Mouse (Mus musculus) limb, embryonic 14.5 days (tissue): ENCODE data around the gene Gm9918. TPM values are rescaled to one million over a fixed set of nuclear protein-coding genes. Genes with fewer than 3 reads are reported as not detected.
A peak's percentile ranks its signal among the peaks of the same experiment; 100 is the strongest.

Source experiments
- ATAC-seq: fragments of 200-750 bp; cut with Nextera tagmentation; 2 replicates; pipeline ENCODE4 v1.8.0; 2017; ENCODE audit warnings: low read depth, moderate number of reproducible peaks, moderate TSS enrichment; ENCODE audit not compliant: low FRiP score
- DNase-seq: peaks from one replicate; pipeline ENCODE4 v3.0.0-alpha.2; 2015; ENCODE audit warnings: low spot score
- H3K27ac ChIP-seq: fragments of 300-500 bp; sonication (generic); replicated peaks from 2 replicates; pipeline ENCODE4 v1.5.1; 2014; ENCODE audit warnings: low read depth, mild to moderate bottlenecking, low read length, moderate library complexity, mixed read lengths
- H3K27me3 ChIP-seq: fragments of 300-500 bp; sonication (generic); 2 replicates; pipeline ENCODE4 v1.6.1; 2014; ENCODE audit warnings: low read length, mixed read lengths; ENCODE audit not compliant: control insufficient read depth, insufficient read depth
- H3K36me3 ChIP-seq: fragments of 300-500 bp; sonication (generic); 2 replicates; pipeline ENCODE4 v1.6.1; 2014; ENCODE audit warnings: mild to moderate bottlenecking, low read length, moderate library complexity, mixed read lengths; ENCODE audit not compliant: control insufficient read depth, insufficient read depth
- H3K4me1 ChIP-seq: fragments of 300-500 bp; sonication (generic); 2 replicates; pipeline ENCODE4 v1.6.1; 2014; ENCODE audit warnings: antibody characterized with exemption, low read length, mixed read lengths; ENCODE audit not compliant: control insufficient read depth, insufficient read depth
- H3K4me2 ChIP-seq: fragments of 300-500 bp; sonication (generic); replicated peaks from 2 replicates; pipeline ENCODE4 v1.6.1; 2014; ENCODE audit warnings: low read depth, mild to moderate bottlenecking, low read length, moderate library complexity; ENCODE audit not compliant: severe bottlenecking
- H3K4me3 ChIP-seq: fragments of 300-500 bp; sonication (generic); replicated peaks from 2 replicates; pipeline ENCODE4 v1.5.1; 2014; ENCODE audit warnings: low read length
- H3K9ac ChIP-seq: fragments of 300-500 bp; sonication (generic); 2 replicates; pipeline ENCODE4 v1.6.1; 2014; ENCODE audit warnings: mild to moderate bottlenecking, low read depth, low read length, moderate library complexity; ENCODE audit not compliant: severe bottlenecking
- H3K9me3 ChIP-seq: fragments of 300-500 bp; sonication (generic); 2 replicates; pipeline ENCODE4 v1.6.1; 2016; ENCODE audit warnings: low read length; ENCODE audit not compliant: control insufficient read depth
- POLR2A ChIP-seq: fragments of 200-500 bp; IDR thresholded peaks from 2 replicates; pipeline ENCODE4 v1.8.0; 2012; ENCODE audit warnings: inconsistent platforms, mild to moderate bottlenecking, moderate library complexity, borderline replicate concordance; ENCODE audit not compliant: insufficient read depth, insufficient read length; ENCODE audit errors: extremely low read depth
- WGBS: fragments of 180-500 bp; shearing (Covaris S2); extraction: QIAGEN DNeasy Blood & Tissue Kit; methylation state at CpG from one replicate; pipeline ENCODE4 v1.1.7; 2014; 5-methylcytosine and 5-hydroxymethylcytosine counted together
- polyA plus RNA-seq, 2 experiments: library from polyadenylated mRNA; depleted of rRNA in 1 of 2; stranded (reverse) in 1 of 2; unstranded in 1 of 2; fragments of >200 nt; fragmentation: Nextera tagmentation in 1 of 2; extraction: Ambion mirVana in 1 of 2; gene quantifications; 2 replicates each; pipeline versions ENCODE4 v1.2.1 to v1.2.3; 2012 to 2014

The Gm9918 gene
- polyA plus RNA-seq, 2 experiments = 1.0 to 3.1 TPM

DNA sequence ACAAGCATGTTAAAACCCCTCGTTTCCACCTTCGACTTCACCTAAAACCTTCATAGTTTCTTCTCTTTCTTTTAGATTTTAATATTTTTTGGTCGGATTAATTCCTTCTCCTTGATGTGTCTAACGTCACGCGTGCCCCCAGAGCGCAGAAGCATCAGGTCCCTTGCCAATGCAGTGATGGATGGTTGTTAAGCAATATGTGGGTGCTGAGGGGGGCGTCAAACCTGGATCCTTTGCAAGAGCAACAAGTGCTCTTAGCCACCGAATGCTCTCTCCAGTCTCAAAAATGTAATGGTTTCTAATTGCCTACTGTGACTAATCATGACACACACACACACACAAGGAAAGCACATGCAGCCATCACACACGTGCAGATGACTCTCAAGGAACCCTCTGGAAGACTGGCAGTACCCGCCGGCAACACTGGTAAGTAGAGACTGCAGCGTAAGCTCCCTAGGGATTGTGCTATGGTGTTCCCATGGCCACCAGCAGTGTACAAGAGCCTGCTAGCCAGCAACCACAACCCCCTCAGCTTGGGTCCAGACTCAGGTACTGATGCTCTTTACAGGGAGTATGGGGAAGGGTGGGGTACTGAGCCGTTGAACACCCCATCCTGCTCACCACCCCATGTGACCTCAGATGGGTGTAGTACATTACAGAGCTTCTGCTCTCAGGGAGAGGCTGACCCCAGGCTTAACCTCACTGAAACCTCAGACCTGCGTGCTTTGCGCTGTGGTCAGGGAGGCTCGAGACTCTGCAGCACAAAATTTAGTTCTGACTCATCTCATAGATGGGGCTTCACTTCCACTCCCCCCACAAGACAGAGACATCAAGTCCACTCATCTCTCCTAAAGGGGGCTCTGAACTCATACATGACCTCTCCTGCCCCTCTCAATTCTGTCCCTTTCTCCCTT is 39.7 kb upstream of the Gm9918 start:
- no peak for TF ChIP-seq POLR2A

DNA sequence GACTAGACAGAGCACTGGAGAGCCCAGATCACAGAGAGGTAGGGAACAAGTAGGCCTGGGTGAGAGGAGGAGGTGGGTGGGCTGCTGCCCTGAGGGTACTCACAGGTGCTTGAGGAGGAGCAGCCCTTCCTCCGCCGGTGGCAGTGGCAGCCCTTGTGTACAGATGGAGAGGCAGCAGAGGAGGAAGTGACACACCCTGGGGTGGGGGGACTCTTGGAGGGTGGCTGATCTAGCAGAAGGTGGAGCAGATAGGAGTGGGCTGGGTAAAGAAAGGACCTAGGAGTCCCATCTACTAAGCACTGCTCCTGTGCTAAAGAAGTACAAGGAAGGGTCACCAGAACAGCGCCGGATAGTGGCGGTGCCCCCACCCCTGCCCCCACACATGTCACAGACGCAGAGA is 38.6 kb upstream of the Gm9918 start, which contains the start of gene Itgb7:
Gene Itgb7 (minus strand): TSS at position 197 of the 400 bp plus-strand sequence.
- no peak for TF ChIP-seq POLR2A
- H3K4me2 ChIP-seq = no peak within 1 kb of the TSS
- no peak within 1 kb of the TSS for H3K9ac ChIP-seq
- DNase-seq = no peak
- no peak within 1 kb of the TSS for H3K4me3 ChIP-seq
- no peak within 1 kb of the TSS for H3K27ac ChIP-seq
- H3K36me3 ChIP-seq = peaks cover 28% of the 10 kb centered on the region
- WGBS = 35% methylated on average over 6 of the region's 6 CpGs
- H3K27me3 ChIP-seq = no peaks in the 10 kb centered on the region
- H3K9me3 ChIP-seq = no peaks in the 10 kb centered on the region
- 0 out of 2 replicates have a peak, but pooled peaks cover 3% of the 10 kb centered on the region for H3K4me1 ChIP-seq
- ATAC-seq = no peak

More for the DNA sequence above, 39.7 kb upstream of the Gm9918 start:
- H3K9ac ChIP-seq = no peak overlapping the region
- DNase-seq (no peak), ATAC-seq (no peak)
- peaks cover 17% of the 10 kb centered on the region for H3K36me3 ChIP-seq
- 0 out of 2 replicates have a peak, but pooled peaks cover 3% of the 10 kb centered on the region for H3K4me1 ChIP-seq
- H3K27ac ChIP-seq = no peak overlapping the region
- no peaks in the 10 kb centered on the region for H3K9me3 ChIP-seq
- 75% methylated on average over 17 of the region's 17 CpGs for WGBS
- H3K4me3 ChIP-seq = no peak overlapping the region
- H3K27me3 ChIP-seq = no peaks in the 10 kb centered on the region
- H3K4me2 ChIP-seq = no peak overlapping the region

DNA sequence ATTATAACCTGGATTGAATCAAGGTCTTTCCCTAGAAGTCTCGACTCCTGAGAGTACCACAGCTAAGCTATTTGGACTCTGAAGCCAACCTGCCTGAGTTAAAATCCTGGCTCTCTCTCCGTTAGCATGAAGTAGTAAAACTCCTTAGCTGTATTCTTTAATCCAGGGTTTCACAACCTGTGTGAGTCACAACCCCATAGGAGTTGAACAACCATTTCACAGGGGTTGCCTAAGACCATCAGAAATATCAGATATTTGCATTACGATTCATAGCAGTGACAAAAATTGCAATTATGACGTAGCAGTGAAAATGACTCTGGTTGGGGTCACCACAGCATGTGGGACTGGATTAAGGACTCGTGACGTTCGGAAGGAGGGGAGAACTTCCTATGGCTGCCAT is 37.6 kb upstream of the Gm9918 start:
- Histone ChIP-seq H3K36me3 (peaks cover 38% of the 10 kb centered on the region), H3K27me3 (no peaks in the 10 kb centered on the region), H3K9me3 (no peaks in the 10 kb centered on the region), H3K4me1 (0 out of 2 replicates have a peak, but pooled peaks cover 3% of the 10 kb centered on the region), H3K4me2 (no peak overlapping the region), H3K4me3 (no peak overlapping the region), H3K9ac (no peak overlapping the region), H3K27ac (no peak overlapping the region)
- no peak for ATAC-seq
- WGBS = 48% methylated on average over 7 of the region's 7 CpGs
- no peak for TF ChIP-seq POLR2A
- no peak for DNase-seq

DNA sequence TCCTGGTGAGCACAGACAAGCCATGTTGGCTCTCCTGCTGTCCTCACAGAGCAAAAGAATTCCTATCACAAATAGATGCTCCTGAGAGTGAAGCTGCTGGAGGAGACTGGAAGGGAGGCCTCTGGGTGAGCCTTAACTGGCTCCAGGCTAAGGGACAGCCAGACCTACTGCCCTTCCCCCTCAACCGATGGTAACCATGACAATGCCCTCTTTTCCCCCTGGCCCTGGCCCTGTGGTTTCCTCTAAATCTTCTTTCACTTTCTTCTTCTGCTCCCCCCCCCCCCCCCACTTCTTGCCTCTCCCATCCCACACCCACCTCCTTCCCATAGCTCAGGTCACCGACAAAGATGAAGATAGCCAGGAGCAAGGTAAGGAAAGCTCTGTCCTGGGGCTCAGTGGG is 36.5 kb upstream of the Gm9918 start:
- no peak overlapping the region for H3K9ac ChIP-seq
- no peaks in the 10 kb centered on the region for H3K27me3 ChIP-seq
- H3K4me1 ChIP-seq = 0 out of 2 replicates have a peak, but pooled peaks cover 3% of the 10 kb centered on the region
- no peak for DNase-seq
- no peak overlapping the region for H3K27ac ChIP-seq
- WGBS = 0% methylated on average over 1 of the region's 2 CpGs
- no peak for TF ChIP-seq POLR2A
- no peak for ATAC-seq
- H3K9me3 ChIP-seq = no peaks in the 10 kb centered on the region
- H3K4me3 ChIP-seq = no peak overlapping the region
- no peak overlapping the region for H3K4me2 ChIP-seq
- peaks cover 50% of the 10 kb centered on the region for H3K36me3 ChIP-seq

DNA sequence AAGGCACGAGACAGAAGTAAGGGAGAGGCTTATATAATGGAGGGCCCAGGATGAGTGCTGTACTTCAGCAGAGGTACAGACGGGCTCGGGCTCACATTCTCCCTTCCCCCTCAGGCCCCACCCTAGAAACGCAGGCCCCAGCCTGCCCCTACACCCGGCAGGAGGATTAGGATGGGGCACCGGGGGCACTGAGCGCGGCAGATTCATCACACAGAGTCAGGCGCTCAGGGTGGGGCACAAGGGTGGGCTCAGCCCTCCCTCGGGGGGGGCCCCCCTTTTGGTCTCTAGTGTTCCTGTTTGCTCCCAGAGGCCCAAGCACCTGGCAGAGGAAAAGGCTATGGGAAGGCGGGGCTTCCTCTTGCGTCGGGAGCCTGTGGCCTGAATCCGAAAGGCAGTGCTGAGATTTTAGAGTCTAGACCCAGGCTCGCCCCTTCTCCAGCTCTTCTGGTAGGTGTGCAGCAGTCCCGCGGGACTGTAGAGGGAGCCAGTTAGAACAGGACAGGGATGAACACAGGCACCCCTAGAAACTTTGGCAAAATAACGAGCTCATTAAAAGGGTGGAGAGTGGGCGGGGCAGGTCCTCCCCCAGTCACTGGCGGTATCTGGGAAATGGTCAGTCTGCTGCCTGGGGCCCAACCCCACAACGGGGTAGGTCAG is 34.9 kb upstream of the Gm9918 start:
- Histone ChIP-seq H3K27me3 (no peaks in the 10 kb centered on the region), H3K27ac (no peak overlapping the region), H3K36me3 (peaks cover 66% of the 10 kb centered on the region), H3K4me1 (0 out of 2 replicates have a peak, but pooled peaks cover 3% of the 10 kb centered on the region), H3K4me3 (no peak overlapping the region), H3K9ac (no peak overlapping the region), H3K4me2 (no peak overlapping the region), H3K9me3 (no peaks in the 10 kb centered on the region)
- no peak for TF ChIP-seq POLR2A
- ATAC-seq (no peak), DNase-seq (peak; percentile 62)
- 27% methylated on average over 15 of the region's 21 CpGs for WGBS
